Mouse (Mus musculus) B cell, adult (primary cell): ENCODE measurements around the gene Gm21650. TPM values are rescaled to one million over a fixed set of nuclear protein-coding genes. Genes with fewer than 3 reads are reported as not detected.

Experiments
- total RNA-seq: library from RNA; stranded (reverse); gene quantifications from 4 replicates; pipeline ENCODE4 v1.2.4, GENCODE M21; 2023; ENCODE audit not compliant: inconsistent age

The Gm21650 gene
- not detected in 4 replicates for total RNA-seq

GRCm38 (mm10) chrY:77692508-77692907, at the start of gene Gm21650:
Gene Gm21650 (plus strand): TSS chrY:77692808.

